Mouse (Mus musculus): Measurements from ENCODE around the gene Traf3.

Traf3 gene

GRCm38 (mm10) chr12:111242346-111242745 is 76.2 kb downstream of the Traf3 start:
- Histone ChIP-seq H3K27me3 (ENCODE audit: control insufficient read depth, insufficient read depth, low read length, poor library complexity, severe bottlenecking) (no peaks in the 10 kb centered on the region), H3K36me3 (ENCODE audit: control insufficient read depth, insufficient read depth, low read length, poor library complexity, severe bottlenecking) (peaks cover 15% of the 10 kb centered on the region)
- DNase-seq (ENCODE audit: low read depth, low spot score), result no peak

- Histone ChIP-seq H3K36me3 (ENCODE audit: control insufficient read depth, insufficient read depth, low read length, poor library complexity, severe bottlenecking) (peaks cover 15% of the 10 kb centered on the region), H3K27me3 (ENCODE audit: control insufficient read depth, insufficient read depth, low read length, poor library complexity, severe bottlenecking) (no peaks in the 10 kb centered on the region)
- DNase-seq (ENCODE audit: low read depth, low spot score), result no peak
Observed at GRCm38 (mm10) chr12:111243733-111244132, 77.6 kb downstream of the Traf3 start.

- no peaks in the 10 kb centered on the region for H3K27me3 ChIP-seq (ENCODE audit: control insufficient read depth, insufficient read depth, low read length, poor library complexity, severe bottlenecking)
- no peak for DNase-seq (ENCODE audit: low read depth, low spot score)
- peaks cover 19% of the 10 kb centered on the region for H3K36me3 ChIP-seq (ENCODE audit: control insufficient read depth, insufficient read depth, low read length, poor library complexity, severe bottlenecking)
Observed at GRCm38 (mm10) chr12:111245070-111245469, 78.9 kb downstream of the Traf3 start.

- Histone ChIP-seq H3K27me3 (ENCODE audit: control insufficient read depth, insufficient read depth, low read length, poor library complexity, severe bottlenecking) (no peaks in the 10 kb centered on the region), H3K36me3 (ENCODE audit: control insufficient read depth, insufficient read depth, low read length, poor library complexity, severe bottlenecking) (peaks cover 28% of the 10 kb centered on the region)
- DNase-seq (ENCODE audit: low read depth, low spot score), result no peak
Observed at GRCm38 (mm10) chr12:111246808-111247464, 80.8 kb downstream of the Traf3 start.

- Histone ChIP-seq H3K36me3 (ENCODE audit: control insufficient read depth, insufficient read depth, low read length, poor library complexity, severe bottlenecking) (peaks cover 23% of the 10 kb centered on the region), H3K27me3 (ENCODE audit: control insufficient read depth, insufficient read depth, low read length, poor library complexity, severe bottlenecking) (no peaks in the 10 kb centered on the region)
- DNase-seq (ENCODE audit: low read depth, low spot score), result no peak
Observed at GRCm38 (mm10) chr12:111249095-111249494, 82.9 kb downstream of the Traf3 start.

- Histone ChIP-seq H3K27me3 (ENCODE audit: control insufficient read depth, insufficient read depth, low read length, poor library complexity, severe bottlenecking) (no peaks in the 10 kb centered on the region), H3K36me3 (ENCODE audit: control insufficient read depth, insufficient read depth, low read length, poor library complexity, severe bottlenecking) (peaks cover 28% of the 10 kb centered on the region)
- DNase-seq (ENCODE audit: low read depth, low spot score), result no peak
Observed at GRCm38 (mm10) chr12:111250116-111250515, 83.9 kb downstream of the Traf3 start.

GRCm38 (mm10) chr12:111251227-111251626 is 85.1 kb downstream of the Traf3 start:
- H3K36me3 ChIP-seq (ENCODE audit: control insufficient read depth, insufficient read depth, low read length, poor library complexity, severe bottlenecking), result peaks cover 30% of the 10 kb centered on the region
- H3K27me3 ChIP-seq (ENCODE audit: control insufficient read depth, insufficient read depth, low read length, poor library complexity, severe bottlenecking), result no peaks in the 10 kb centered on the region
- no peak for DNase-seq (ENCODE audit: low read depth, low spot score)

GRCm38 (mm10) chr12:111263650-111264049 is 97.5 kb downstream of the Traf3 start:
- no peaks in the 10 kb centered on the region for H3K27me3 ChIP-seq (ENCODE audit: control insufficient read depth, insufficient read depth, low read length, poor library complexity, severe bottlenecking)
- no peak for DNase-seq (ENCODE audit: low read depth, low spot score)

GRCm38 (mm10) chr12:111265212-111265611 is 99.0 kb downstream of the Traf3 start:
- Histone ChIP-seq H3K27me3 (ENCODE audit: control insufficient read depth, insufficient read depth, low read length, poor library complexity, severe bottlenecking) (no peaks in the 10 kb centered on the region), H3K36me3 (ENCODE audit: control insufficient read depth, insufficient read depth, low read length, poor library complexity, severe bottlenecking) (peaks cover 14% of the 10 kb centered on the region; the same call in 1 of the 2 replicates)
- DNase-seq (ENCODE audit: low read depth, low spot score), result no peak

More at GRCm38 (mm10) chr12:111263650-111264049, 97.5 kb downstream of the Traf3 start:
- H3K36me3 ChIP-seq (ENCODE audit: control insufficient read depth, insufficient read depth, low read length, poor library complexity, severe bottlenecking), result peaks cover 20% of the 10 kb centered on the region

- DNase-seq (ENCODE audit: low read depth, low spot score), result no peak
Observed at GRCm38 (mm10) chr12:111266592-111266991, 100.4 kb downstream of the Traf3 start.

GRCm38 (mm10) chr12:111267673-111268325 is 101.6 kb downstream of the Traf3 start:
- Histone ChIP-seq H3K36me3 (ENCODE audit: control insufficient read depth, insufficient read depth, low read length, poor library complexity, severe bottlenecking) (peaks cover 7% of the 10 kb centered on the region; the same call in 1 of the 2 replicates), H3K27me3 (ENCODE audit: control insufficient read depth, insufficient read depth, low read length, poor library complexity, severe bottlenecking) (no peaks in the 10 kb centered on the region; the same call in 1 of the 2 replicates)
- DNase-seq (ENCODE audit: low read depth, low spot score), result no peak

More at GRCm38 (mm10) chr12:111266592-111266991, 100.4 kb downstream of the Traf3 start:
- peaks cover 12% of the 10 kb centered on the region; the same call in 1 of the 2 replicates for H3K36me3 ChIP-seq (ENCODE audit: control insufficient read depth, insufficient read depth, low read length, poor library complexity, severe bottlenecking)
- H3K27me3 ChIP-seq (ENCODE audit: control insufficient read depth, insufficient read depth, low read length, poor library complexity, severe bottlenecking), result no peaks in the 10 kb centered on the region; the same call in 1 of the 2 replicates

- Histone ChIP-seq H3K36me3 (ENCODE audit: control insufficient read depth, insufficient read depth, low read length, poor library complexity, severe bottlenecking) (peaks cover 2% of the 10 kb centered on the region; the same call in 1 of the 2 replicates), H3K27me3 (ENCODE audit: control insufficient read depth, insufficient read depth, low read length, poor library complexity, severe bottlenecking) (no peaks in the 10 kb centered on the region; the same call in 1 of the 2 replicates)
- DNase-seq (ENCODE audit: low read depth, low spot score), result no peak
Observed at GRCm38 (mm10) chr12:111270629-111271277, 104.6 kb downstream of the Traf3 start, which contains the start of gene Amn. Gene Amn (plus strand): TSS chr12:111271095.

- H3K27me3 ChIP-seq (ENCODE audit: control insufficient read depth, insufficient read depth, low read length, poor library complexity, severe bottlenecking), result no peaks in the 10 kb centered on the region; the same call in 1 of the 2 replicates
- no peak for DNase-seq (ENCODE audit: low read depth, low spot score)
- H3K36me3 ChIP-seq (ENCODE audit: control insufficient read depth, insufficient read depth, low read length, poor library complexity, severe bottlenecking), result peaks cover 2% of the 10 kb centered on the region; the same call in 1 of the 2 replicates
Observed at GRCm38 (mm10) chr12:111271406-111271805, 105.2 kb downstream of the Traf3 start.

- Histone ChIP-seq H3K36me3 (ENCODE audit: control insufficient read depth, insufficient read depth, low read length, poor library complexity, severe bottlenecking) (peaks cover 2% of the 10 kb centered on the region; the same call in 1 of the 2 replicates), H3K27me3 (ENCODE audit: control insufficient read depth, insufficient read depth, low read length, poor library complexity, severe bottlenecking) (no peaks in the 10 kb centered on the region; the same call in 1 of the 2 replicates)
- no peak for DNase-seq (ENCODE audit: low read depth, low spot score)
Observed at GRCm38 (mm10) chr12:111271966-111272365, 105.8 kb downstream of the Traf3 start.

GRCm38 (mm10) chr12:111272420-111272819 is 106.2 kb downstream of the Traf3 start:
- DNase-seq (ENCODE audit: low read depth, low spot score), result peak; percentile 76
- Histone ChIP-seq H3K27me3 (ENCODE audit: control insufficient read depth, insufficient read depth, low read length, poor library complexity, severe bottlenecking) (no peaks in the 10 kb centered on the region; the same call in 1 of the 2 replicates), H3K36me3 (ENCODE audit: control insufficient read depth, insufficient read depth, low read length, poor library complexity, severe bottlenecking) (no peaks in the 10 kb centered on the region; the same call in 1 of the 2 replicates)

Measured in splenic B cell, adult 2 months (primary cell).